Mouse (Mus musculus) forebrain, embryonic 11.5 days (tissue): ENCODE results near the gene Rab37. TPM values are rescaled to one million over a fixed set of nuclear protein-coding genes. Genes with fewer than 3 reads are reported as not detected.

Experiments used
- ATAC-seq: fragments of 200-750 bp; cut with Nextera tagmentation; replicated peaks from 2 replicates; pipeline ENCODE4 v1.8.0; 2017; ENCODE audit warnings: moderate TSS enrichment; ENCODE audit not compliant: low FRiP score
- DNase-seq: peaks from one replicate; pipeline ENCODE4 v3.0.0-alpha.2; 2017; ENCODE audit warnings: low spot score
- H3K27ac ChIP-seq: fragments of 300-500 bp; sonication (generic); 2 replicates; pipeline ENCODE4 v1.5.1; 2014; ENCODE audit warnings: low read depth, low read length
- H3K27me3 ChIP-seq: fragments of 300-500 bp; sonication (generic); 2 replicates; pipeline ENCODE4 v1.6.1; 2014; ENCODE audit warnings: mild to moderate bottlenecking, low read length, mixed read lengths; ENCODE audit not compliant: control insufficient read depth, insufficient read depth
- H3K36me3 ChIP-seq: fragments of 300-500 bp; sonication (generic); 2 replicates; pipeline ENCODE4 v1.6.1; 2014; ENCODE audit warnings: mild to moderate bottlenecking, low read length, moderate library complexity, mixed read lengths; ENCODE audit not compliant: control insufficient read depth, insufficient read depth
- H3K4me1 ChIP-seq: fragments of 300-500 bp; sonication (generic); replicated peaks from 2 replicates; pipeline ENCODE4 v1.6.1; 2014; ENCODE audit warnings: low read length, mixed read lengths; ENCODE audit not compliant: control insufficient read depth, insufficient read depth
- H3K4me2 ChIP-seq: fragments of 300-500 bp; sonication (generic); 2 replicates; pipeline ENCODE4 v1.6.1; 2014; ENCODE audit warnings: low read depth, mild to moderate bottlenecking, low read length, moderate library complexity, mixed read lengths; ENCODE audit not compliant: severe bottlenecking
- H3K4me3 ChIP-seq: fragments of 300-500 bp; sonication (generic); 2 replicates; pipeline ENCODE4 v1.5.1; 2014; ENCODE audit warnings: low read depth, low read length
- H3K9ac ChIP-seq: fragments of 300-500 bp; sonication (generic); 2 replicates; pipeline ENCODE4 v1.6.1; 2014; ENCODE audit warnings: low read length
- H3K9me3 ChIP-seq: fragments of 300-500 bp; sonication (generic); 2 replicates; pipeline ENCODE4 v1.6.1; 2016; ENCODE audit warnings: low read length, mixed read lengths; ENCODE audit not compliant: control insufficient read depth
- WGBS: fragments of 180-500 bp; shearing (Covaris S2); extraction: QIAGEN DNeasy Blood & Tissue Kit; methylation state at CpG from one replicate; pipeline ENCODE4 v1.1.7; 2014; 5-methylcytosine and 5-hydroxymethylcytosine counted together
- polyA plus RNA-seq: library from polyadenylated mRNA; unstranded; fragments of >200 nt; fragmentation: Nextera tagmentation; extraction: Ambion mirVana; gene quantifications from 2 replicates; pipeline ENCODE4 v1.2.1, GENCODE M21; 2014

Gene Rab37
- polyA plus RNA-seq, 1 experiment from 2014 or later, result 0.98 TPM

DNA sequence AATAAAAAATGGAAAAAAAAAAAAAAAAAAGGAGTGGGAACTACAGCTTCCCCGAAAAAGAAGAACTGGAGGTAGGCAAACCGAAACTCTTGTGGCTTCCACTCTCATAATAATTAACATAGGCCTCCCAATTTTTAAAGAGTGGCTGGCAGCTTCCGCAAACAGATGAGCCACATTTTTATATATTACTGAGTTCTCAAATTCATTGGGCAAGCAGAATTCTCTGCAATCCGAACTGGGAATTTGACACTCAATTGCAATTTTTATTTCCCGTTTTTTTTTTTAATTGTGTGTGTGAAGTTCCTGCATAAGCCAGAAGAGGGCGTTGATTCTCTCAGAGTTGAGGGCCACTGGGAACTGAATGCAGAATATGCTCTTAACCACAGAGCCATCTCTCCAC is 24.5 kb upstream of the Rab37 start:
- H3K9me3 ChIP-seq, result no peaks in the 10 kb centered on the region
- ATAC-seq (no peak), DNase-seq (no peak)
- no peak overlapping the region for H3K4me3 ChIP-seq
- H3K27me3 ChIP-seq, result no peaks in the 10 kb centered on the region
- no peak overlapping the region for H3K9ac ChIP-seq
- WGBS, result 82% methylated on average over 6 of the region's 6 CpGs
- H3K27ac ChIP-seq, result no peak overlapping the region
- H3K36me3 ChIP-seq, result no peaks in the 10 kb centered on the region
- H3K4me1 ChIP-seq, result peaks cover 5% of the 10 kb centered on the region; the same call in 1 of the 2 replicates
- no peak overlapping the region for H3K4me2 ChIP-seq

DNA sequence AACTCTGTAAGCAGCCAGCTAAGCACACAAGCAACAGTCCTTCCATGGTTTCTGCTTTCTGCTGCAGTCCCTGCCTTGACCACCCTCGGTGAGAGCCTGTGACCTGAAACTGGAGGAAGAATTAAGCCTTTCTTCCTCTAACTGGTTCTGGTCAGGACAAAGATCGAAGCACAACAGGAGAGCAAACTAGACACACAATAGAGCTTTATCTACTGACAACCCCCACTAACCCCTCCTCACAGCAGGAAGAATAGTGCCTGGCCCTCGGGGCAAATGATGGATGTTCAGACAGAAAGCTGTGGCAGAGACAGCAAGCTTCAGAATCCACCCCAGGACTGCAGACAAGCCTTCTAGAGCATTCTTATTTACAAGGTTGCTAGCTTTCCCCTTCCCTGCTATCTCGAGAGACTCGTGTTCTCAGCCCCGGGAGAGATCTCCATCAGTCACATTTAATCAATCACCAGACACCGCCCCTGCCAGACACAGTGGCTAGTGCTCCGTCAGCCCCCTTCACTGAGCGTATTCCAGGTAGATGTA is 20.1 kb upstream of the Rab37 start:
- H3K9me3 ChIP-seq, result no peaks in the 10 kb centered on the region
- no peaks in the 10 kb centered on the region for H3K27me3 ChIP-seq
- peaks cover 7% of the 10 kb centered on the region; the same call in 1 of the 2 replicates for H3K4me1 ChIP-seq
- no peak overlapping the region for H3K27ac ChIP-seq
- WGBS, result 6% methylated on average over 9 of the region's 9 CpGs
- no peaks in the 10 kb centered on the region for H3K36me3 ChIP-seq
- H3K4me2 ChIP-seq, result peak overlapping the region; percentile 3; the same call in 1 of the 2 replicates
- ATAC-seq, result no peak
- no peak overlapping the region; the same call in 1 of the 2 replicates for H3K9ac ChIP-seq
- H3K4me3 ChIP-seq, result no peak overlapping the region
- DNase-seq, result no peak

DNA sequence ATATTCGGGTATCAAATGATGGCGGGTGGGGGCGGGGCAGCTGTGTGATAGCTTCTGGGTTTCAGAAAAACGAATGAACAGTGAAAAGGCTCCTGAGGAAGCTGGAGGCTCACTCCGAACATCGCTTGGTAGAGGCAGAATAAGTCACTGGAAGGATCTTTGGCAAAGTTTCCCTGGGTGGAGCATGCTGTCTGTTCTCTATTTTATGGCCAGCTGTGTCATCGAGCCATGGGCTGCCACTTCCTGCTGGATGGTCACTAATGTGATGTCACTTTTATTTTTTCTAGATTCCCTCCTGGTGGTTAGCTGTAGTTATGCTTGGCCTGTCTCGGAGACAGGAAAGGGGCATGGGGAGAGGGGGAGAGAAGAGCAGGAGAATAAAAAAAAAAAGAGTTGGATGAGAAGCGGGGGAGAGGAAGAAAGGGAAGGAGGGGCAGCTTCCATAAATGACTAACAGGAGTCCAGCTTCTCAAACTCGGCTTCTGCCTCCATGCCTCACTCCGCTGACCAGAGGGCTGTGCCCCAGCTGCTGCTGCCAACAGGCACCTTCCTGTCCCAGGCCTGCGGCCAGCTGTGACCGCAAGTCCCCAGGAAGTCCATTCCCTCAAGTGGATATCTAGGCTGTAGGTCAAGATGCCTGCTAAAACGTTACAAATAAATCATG is 19.5 kb upstream of the Rab37 start:
- Histone ChIP-seq H3K4me1 (peaks cover 7% of the 10 kb centered on the region; the same call in 1 of the 2 replicates), H3K9me3 (no peaks in the 10 kb centered on the region), H3K27ac (no peak overlapping the region), H3K36me3 (no peaks in the 10 kb centered on the region), H3K27me3 (no peaks in the 10 kb centered on the region), H3K4me2 (peak overlapping the region; percentile 3; the same call in 1 of the 2 replicates), H3K9ac (no peak overlapping the region; the same call in 1 of the 2 replicates), H3K4me3 (no peak overlapping the region)
- ATAC-seq (no peak), DNase-seq (no peak)
- WGBS, result 21% methylated on average over 14 of the region's 14 CpGs

DNA sequence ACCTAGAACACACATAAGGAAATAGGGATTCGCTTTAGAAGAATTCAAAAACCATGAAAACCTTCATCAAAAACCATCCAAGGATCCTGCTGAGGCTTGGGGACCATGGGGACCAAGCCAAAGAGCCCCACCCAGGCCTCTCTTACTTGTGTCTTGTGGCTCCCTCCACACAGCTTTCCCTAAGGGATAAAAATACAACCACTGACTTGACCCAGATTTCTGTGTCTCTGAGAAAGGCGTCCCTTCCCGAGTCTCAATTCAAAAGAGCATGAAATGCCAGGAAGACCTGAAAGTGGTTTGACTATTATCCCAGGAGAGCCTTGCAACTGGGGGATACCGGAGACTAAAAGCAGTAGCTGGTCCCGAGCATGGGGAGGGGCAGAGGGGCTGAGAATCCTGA is 18.2 kb upstream of the Rab37 start:
- WGBS, result 68% methylated on average over 5 of the region's 5 CpGs
- ATAC-seq (no peak), DNase-seq (no peak)
- Histone ChIP-seq H3K27me3 (no peaks in the 10 kb centered on the region), H3K4me2 (no peak overlapping the region), H3K9ac (no peak overlapping the region), H3K36me3 (no peaks in the 10 kb centered on the region), H3K27ac (no peak overlapping the region), H3K4me1 (peaks cover 7% of the 10 kb centered on the region; the same call in 1 of the 2 replicates), H3K9me3 (no peaks in the 10 kb centered on the region), H3K4me3 (no peak overlapping the region)

DNA sequence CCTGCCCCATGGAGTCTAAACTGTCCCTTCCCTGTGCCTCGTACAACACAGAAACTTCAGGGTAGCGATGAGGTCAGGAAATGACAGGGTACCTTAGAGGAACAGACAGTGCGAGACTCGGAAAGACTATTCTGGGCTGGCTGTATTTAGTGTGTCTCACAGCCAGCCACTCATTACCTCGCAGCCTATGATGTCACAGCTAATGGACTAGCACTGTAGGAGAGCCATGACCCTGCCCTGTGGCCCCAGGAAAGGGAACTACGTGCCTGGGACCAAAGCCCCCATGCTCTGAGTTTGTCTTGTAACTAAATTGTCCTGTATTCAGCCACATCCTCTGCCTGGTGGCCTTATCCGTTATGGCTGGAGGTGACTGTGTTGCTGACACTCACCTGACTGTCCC is 15.8 kb upstream of the Rab37 start:
- Histone ChIP-seq H3K36me3 (no peaks in the 10 kb centered on the region), H3K9ac (no peak overlapping the region), H3K27me3 (no peaks in the 10 kb centered on the region), H3K4me1 (peaks cover 7% of the 10 kb centered on the region; the same call in 1 of the 2 replicates), H3K9me3 (no peaks in the 10 kb centered on the region), H3K4me3 (no peak overlapping the region), H3K27ac (no peak overlapping the region), H3K4me2 (no peak overlapping the region)
- ATAC-seq (no peak), DNase-seq (no peak)
- 87% methylated on average over 7 of the region's 7 CpGs for WGBS

DNA sequence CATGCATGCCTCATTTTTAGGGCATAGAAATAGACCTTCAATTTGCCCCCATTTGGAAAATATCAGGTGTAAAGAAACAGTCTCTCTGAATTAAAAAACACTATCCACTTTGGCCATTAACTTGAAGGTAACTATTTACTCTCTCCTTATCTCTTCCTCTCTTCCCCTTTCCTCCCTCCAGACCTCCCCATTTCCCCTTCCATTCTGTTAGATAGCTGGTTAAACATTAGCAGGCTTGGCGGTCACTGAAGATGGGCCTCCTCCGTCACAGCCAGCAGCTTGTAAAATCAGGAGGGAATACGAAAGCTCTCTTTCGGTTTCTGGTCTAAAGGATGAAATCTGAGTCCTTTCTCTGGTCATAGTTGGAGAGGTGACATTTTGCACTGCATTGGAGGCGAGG is 15.4 kb upstream of the Rab37 start:
- H3K4me3 ChIP-seq, result no peak overlapping the region
- DNase-seq (no peak), ATAC-seq (no peak)
- no peak overlapping the region for H3K4me2 ChIP-seq
- H3K27ac ChIP-seq, result no peak overlapping the region
- no peaks in the 10 kb centered on the region for H3K36me3 ChIP-seq
- H3K27me3 ChIP-seq, result no peaks in the 10 kb centered on the region
- H3K9ac ChIP-seq, result no peak overlapping the region
- H3K9me3 ChIP-seq, result no peaks in the 10 kb centered on the region
- 79% methylated on average over 5 of the region's 5 CpGs for WGBS
- peaks cover 7% of the 10 kb centered on the region; the same call in 1 of the 2 replicates for H3K4me1 ChIP-seq

DNA sequence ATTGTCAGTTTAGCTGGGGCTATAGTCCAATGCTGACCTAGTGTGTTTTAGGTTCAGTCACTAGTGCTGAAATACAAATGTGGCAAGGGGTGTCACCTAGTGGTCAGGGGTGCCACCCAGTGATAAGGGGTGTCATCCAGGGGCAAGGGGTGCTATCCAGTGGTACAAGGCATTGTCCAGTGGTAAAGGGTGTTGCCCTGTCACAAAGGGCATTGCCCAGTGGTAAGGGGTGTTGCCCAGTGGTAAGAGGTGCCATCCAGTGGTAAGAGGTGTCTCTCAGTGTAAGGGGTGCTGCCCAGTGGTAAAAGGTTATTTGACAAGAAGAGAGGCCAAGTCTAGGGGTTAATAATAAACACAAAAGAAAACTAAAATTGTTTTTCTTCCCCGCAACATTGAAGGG is 13.8 kb upstream of the Rab37 start:
- DNase-seq (no peak), ATAC-seq (no peak)
- H3K9me3 ChIP-seq, result no peaks in the 10 kb centered on the region
- no peaks in the 10 kb centered on the region for H3K27me3 ChIP-seq
- H3K27ac ChIP-seq, result no peak overlapping the region
- H3K4me3 ChIP-seq, result no peak overlapping the region
- no peak overlapping the region for H3K9ac ChIP-seq
- no peak overlapping the region for H3K4me2 ChIP-seq
- no peaks in the 10 kb centered on the region for H3K36me3 ChIP-seq
- 100% methylated on average over 1 of the region's 1 CpGs for WGBS
- H3K4me1 ChIP-seq, result no peaks in the 10 kb centered on the region

DNA sequence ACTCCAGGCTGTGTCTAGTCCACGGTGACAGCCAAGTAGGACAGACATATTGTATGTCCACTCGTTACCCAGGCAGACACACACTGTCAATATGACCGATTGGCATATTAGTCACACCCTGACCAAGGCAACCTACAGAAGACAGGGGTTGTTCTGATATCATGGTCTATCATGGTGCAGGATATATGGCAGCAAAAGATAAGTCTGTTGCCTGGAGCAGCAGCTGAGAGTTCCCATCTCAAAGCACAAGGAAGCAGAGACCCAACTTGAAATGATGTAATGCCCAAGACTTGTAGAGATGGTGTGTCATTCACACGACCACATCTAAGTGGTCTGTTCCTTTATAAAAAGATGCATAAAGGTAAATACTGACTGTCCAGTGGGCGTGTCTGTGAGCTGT is 12.6 kb upstream of the Rab37 start:
- Histone ChIP-seq H3K4me1 (no peaks in the 10 kb centered on the region), H3K4me2 (no peak overlapping the region), H3K27me3 (no peaks in the 10 kb centered on the region), H3K9ac (no peak overlapping the region), H3K9me3 (no peaks in the 10 kb centered on the region), H3K36me3 (no peaks in the 10 kb centered on the region), H3K4me3 (no peak overlapping the region), H3K27ac (no peak overlapping the region)
- DNase-seq, result no peak
- 88% methylated on average over 5 of the region's 5 CpGs for WGBS
- ATAC-seq, result no peak

DNA sequence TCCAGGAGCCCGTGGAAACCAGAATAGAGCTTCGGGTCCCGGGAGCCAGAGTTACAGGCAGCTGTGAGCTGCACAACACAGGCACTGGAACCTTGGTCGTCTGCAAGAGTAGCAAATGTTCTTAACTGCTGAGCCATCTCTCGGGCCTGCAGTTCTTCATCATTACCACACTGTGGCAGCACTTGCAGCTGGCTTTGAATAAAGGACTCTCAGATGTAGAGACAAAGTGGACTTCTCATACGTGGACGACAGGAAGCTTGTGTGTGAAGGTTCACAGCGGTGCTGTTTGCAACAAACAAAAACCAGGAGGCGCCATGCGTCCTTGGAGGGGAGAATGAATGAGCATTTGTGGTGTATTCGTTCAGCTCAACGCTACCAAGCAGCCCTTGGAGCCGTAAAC is 10.3 kb upstream of the Rab37 start:
- Histone ChIP-seq H3K36me3 (no peaks in the 10 kb centered on the region), H3K27ac (no peak overlapping the region), H3K4me2 (no peak overlapping the region), H3K27me3 (no peaks in the 10 kb centered on the region; the same call in 1 of the 2 replicates), H3K9ac (no peak overlapping the region), H3K9me3 (no peaks in the 10 kb centered on the region), H3K4me1 (0 out of 2 replicates have a peak, but pooled peaks cover 5% of the 10 kb centered on the region), H3K4me3 (no peak overlapping the region)
- ATAC-seq (no peak), DNase-seq (peak; percentile 72)
- 40% methylated on average over 13 of the region's 13 CpGs for WGBS
